Mouse (Mus musculus) ovary, postnatal 10 days (tissue): ENCODE results near the gene Uqcc1.
"Not testable (repeated sequence)": the region's sequence is repeated elsewhere in the genome, so short reads cannot be mapped to it uniquely, and the experiment has no call there.

Experiments
- DNase-seq: peaks from one replicate; pipeline ENCODE4 v3.0.0; 2022; ENCODE audit warnings: low spot score

Gene Uqcc1

DNA sequence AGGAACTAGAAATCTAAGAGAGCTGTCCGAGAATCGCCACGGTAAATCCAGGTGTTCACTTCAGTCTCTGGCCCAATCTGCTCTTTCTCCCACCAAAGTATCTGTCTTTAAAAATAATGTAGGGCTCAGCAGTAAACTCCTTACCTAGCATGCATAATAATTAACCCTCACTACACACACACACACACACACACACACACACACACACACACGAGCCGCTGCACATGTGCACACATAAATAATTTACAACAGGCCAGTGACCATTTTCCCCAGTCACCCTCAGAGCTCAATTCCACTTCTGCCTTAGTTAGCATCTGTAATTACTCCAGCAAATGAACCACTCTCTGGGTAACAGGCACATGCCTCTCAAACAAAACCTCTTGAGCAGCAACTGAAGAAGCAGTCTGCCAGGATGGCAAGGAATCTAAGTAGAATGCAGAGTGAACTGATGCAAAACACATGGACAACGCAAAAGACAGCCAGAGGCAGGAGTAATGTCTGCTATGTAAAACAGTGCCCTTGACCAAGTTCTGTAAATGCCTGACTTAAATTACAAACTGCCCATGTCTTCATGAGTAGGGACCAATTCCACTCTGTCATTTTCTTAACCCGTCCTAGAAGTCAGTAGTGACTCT lies 1.3 kb downstream of the Uqcc1 start:
- no peak for DNase-seq

DNA sequence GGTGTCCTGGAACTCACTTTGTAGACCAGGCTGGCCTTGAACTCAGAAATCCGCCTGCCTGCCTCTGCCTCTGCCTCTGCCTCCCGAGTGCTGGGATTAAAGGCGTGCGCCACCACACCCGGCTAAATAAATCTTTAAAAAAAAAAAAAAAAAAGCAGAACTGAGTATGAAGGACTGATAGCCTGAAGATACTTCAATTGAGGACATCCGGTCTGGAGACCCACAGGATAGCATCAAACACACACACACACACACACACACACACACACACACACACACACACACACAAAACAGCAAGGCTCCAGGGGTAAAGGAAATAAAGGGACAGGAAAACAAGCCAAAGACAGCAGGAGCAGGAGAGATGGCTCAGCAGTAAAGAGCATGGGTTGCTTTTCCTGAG lies 4.9 kb downstream of the Uqcc1 start:
- DNase-seq, result not testable (repeated sequence)

- no peak for DNase-seq
These were observed 7.0 kb downstream of the Uqcc1 start for GRCm38 (mm10) chr2:155923143-155923542.

DNA sequence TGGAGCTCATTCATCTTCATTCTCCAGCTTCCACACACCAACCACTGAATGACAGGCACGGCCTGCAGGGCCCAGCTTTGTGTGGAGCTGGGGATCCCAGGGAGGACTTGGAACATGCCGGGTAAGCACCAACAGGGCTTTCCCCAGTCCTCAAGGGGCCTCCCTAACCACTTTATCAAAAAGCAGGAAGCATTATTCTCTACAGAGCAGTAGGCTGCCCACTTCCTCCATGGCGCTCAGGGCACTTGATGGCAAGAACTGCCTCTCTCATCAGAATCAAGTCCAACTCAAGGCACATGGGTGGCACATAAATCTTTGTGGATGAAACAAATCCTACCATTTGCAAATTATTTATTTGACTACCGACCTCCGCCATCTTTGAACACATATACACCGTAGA lies 15.4 kb downstream of the Uqcc1 start:
- DNase-seq, result no peak

DNA sequence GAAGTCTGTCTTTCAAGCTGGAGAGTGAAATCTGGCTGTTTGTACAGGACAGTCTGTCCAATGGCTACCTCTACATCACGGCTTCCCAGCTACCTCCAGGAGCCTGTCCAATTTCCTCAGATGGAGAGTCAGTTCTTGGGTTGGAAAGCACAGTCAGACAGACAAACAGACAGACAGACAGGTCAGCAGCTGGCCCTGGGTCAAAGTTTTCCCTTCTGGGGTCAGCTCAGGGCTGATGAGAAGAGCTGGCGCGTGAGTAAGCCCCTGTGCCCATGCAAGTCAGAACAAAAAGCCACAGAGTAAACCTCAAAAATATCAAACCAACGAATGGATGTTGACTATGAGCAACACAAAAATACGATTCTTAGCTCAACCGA lies 26.5 kb downstream of the Uqcc1 start:
- no peak for DNase-seq

- DNase-seq, result no peak
These were observed 27.0 kb downstream of the Uqcc1 start for GRCm38 (mm10) chr2:155902989-155903631.

GRCm38 (mm10) chr2:155895046-155895735 lies 34.9 kb downstream of the Uqcc1 start:
- no peak for DNase-seq

DNA sequence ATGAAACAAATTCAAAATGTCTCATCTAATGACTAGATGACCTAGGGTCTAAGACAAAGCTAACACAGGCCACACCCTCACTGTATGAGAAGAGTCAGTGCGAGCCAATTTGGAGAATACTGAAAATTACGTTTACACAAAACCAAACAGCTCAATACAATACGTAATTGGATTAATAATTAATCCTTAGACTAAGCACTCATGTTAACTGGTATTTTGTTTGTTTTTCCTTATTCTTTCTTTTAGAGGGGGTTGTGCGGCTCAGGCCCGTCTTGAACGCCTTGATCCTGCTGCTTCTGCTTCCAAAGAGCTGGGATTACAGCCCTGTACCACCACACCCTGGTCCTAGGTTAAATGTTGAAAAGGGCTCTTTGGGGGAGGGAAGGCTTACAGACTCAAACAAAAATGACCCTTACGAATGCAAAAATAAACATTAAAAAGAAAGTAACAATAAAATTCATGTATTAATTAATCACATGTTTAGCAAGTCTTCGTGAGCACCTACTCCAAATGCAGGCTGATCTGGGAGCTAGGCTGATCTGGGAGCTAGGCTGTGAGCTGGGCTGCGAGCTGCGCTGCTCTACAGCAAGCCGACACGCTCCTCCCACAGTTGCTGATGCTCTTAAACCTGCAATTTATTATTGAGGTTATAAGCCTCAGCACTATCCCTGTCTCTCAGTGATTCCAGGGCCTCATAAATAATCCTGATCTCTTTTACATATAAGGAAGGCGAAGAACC lies 35.6 kb downstream of the Uqcc1 start:
- no peak for DNase-seq

DNA sequence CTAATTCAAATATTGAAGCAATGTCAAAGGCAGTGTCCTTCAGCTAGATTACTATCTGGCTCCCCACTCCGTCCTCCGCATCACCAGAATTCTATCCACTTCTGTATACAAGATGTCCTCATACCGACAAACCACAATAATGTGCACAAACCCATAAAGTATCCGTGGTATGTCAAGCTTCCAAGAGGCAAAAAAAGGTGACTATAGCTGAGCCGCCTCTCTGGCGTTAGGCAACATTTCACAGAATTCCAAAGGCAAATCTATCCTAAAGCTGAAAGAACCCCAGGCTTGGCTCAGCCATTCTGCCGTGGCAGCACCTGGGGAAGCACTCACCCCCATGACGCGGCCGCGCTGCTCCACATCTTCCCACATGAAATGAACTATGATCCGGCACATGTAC lies 43.3 kb downstream of the Uqcc1 start:
- DNase-seq, result no peak

GRCm38 (mm10) chr2:155885271-155885697 lies 44.8 kb downstream of the Uqcc1 start:
- DNase-seq, result no peak

- DNase-seq, result no peak
These were observed 48.0 kb downstream of the Uqcc1 start for GRCm38 (mm10) chr2:155882087-155882486.

GRCm38 (mm10) chr2:155878964-155879876 lies 50.9 kb downstream of the Uqcc1 start:
- DNase-seq, result no peak

DNA sequence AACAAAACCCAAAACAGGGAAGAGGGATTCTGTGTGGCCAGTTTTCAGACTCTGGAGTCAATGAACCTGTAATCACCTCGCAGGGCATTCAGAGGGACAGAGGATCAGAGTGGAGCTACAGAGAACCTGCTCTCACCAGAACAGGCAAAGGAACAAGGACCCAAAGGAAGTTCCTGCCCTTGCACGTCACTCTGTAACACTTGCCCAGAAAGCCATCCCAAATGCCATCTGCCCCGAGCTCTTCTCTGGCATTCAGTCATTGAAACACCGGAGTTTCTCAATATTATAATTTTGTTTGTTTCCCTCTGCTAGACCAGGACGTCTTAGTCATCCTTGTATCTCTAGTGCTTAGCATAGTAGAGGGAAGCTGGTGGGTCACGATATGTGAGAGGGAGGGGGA lies 56.5 kb downstream of the Uqcc1 start:
- no peak for DNase-seq

DNA sequence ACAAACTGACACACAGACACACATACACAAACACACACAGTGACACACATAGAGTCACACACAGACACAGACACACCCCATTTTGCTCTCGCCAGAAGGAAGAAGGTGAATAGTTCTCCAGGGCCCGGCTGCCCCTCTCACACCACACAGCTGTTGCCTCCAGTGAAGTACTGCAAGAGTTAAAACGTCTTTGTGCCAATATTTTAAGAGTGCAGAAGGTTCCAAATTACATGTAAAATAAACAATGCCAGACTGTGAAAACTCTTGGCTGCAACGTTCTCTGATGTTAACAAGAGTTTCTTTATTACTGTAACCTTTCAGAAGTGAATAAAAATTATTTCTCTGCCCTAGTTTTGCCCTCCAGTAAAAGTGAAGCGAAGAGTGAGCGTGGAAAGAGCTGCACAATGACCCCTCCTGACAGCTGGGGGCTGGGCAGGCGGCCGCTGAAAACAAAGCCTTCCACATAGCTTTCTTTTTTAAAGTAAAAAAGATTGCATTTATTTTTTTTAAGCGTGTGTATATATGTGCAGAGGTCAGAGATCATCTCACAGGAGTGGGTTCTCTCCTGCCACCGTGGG lies 57.1 kb downstream of the Uqcc1 start:
- DNase-seq, result no peak

DNA sequence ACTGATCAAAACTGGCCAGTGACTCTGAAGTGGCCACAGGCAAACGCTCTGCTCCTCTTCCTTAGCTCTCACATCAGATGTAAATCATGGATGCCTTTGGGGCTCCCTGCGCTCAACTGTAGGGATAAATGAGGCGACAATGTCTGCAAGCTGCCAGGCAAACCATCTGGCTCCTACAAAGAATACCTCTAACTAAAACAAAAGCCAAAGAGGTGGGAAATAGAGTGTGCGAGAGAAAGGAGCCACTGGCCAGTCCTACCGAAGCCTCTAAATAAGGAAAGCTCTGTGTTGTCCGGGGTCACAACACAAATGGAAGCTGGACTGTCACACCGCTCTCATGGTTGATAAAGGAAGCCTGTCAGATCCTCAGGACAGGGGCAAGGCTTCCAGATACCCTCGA lies 57.6 kb downstream of the Uqcc1 start:
- DNase-seq, result no peak

DNA sequence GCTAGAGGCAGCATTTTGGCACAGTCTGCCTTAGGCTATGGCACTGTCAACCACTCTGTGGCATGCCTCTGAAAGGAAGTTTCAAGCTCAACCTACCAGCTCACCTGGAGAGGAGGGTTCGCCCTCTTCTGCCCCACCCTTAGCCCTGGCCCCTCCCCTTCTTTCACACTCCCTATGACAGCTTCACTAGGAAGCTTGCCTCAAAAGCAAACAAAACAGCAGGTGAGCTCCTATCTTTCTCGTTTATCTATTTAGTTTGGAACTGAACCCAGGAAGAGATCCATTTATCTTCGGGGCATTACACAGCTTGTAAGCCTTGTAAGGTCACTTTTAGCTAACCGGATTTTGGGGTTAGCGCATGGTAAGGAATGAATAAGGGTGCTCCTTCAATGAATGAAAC lies 60.3 kb downstream of the Uqcc1 start:
- no peak for DNase-seq

- no peak for DNase-seq
These were observed 61.8 kb downstream of the Uqcc1 start for GRCm38 (mm10) chr2:155868320-155868719.

DNA sequence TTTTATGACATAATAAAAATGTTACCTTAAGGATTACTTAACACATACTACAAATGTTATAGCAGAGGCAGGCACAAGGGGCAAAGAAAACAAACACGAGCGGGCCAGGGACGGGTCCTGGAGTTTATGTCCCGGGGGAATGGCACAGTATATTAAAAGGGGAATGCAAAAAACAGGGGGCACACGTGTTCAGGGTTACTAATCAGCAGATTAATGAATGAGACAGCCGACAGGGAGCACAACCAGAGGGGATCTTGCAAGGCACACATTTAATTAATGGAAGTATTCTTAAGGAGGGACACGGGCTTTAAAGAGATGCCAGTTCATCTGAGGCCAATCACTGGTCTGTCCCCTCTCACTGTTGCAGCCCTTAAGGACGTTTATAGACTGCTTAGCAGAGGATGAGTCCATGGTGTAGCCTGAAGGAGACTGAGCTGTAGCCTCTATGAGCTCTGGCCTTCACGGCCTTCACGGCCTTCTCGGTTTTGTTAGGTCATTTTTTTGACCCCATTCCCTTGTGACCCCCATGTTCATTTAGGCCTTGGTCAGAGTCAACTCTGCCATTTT lies 66.7 kb downstream of the Uqcc1 start:
- DNase-seq, result no peak

DNA sequence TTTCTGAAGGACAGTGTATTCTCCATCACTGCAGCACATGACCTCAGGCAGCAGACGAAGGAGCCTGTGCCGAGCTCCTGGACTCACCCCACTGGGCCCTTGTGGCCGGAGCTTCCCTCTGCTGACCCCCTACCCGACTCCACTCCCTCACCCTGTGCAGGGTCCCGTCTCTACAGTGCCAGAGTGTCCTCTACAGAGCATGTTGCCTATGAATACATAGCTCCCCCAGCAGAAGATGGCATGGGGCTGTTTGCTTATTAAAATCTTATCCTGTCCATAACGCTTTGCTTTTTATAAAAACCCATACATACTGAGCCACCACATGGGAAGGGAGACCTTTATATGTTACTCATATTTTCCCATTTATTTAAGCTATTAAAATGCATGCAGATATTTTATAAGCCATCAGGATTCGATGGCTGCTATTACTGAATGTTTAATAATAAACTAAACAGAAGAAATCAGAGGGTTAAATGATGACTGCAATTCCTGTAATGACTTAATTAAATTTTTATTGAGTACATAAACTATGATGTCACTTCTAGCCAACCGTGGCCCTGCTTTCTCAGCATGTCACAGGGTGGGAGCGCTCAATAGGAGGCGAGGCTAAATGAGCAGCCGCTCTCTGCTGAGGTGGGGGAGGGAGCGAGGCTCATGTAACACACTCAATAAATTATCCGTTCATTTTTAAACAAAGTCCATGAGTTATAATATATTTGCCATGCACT lies 67.4 kb downstream of the Uqcc1 start:
- DNase-seq, result no peak

GRCm38 (mm10) chr2:155861581-155861980 lies 68.5 kb downstream of the Uqcc1 start:
- DNase-seq, result no peak
